Mouse (Mus musculus): Measurements from ENCODE around the gene Mat2a. TPM values are rescaled to one million over a fixed set of nuclear protein-coding genes. Genes with fewer than 3 reads are reported as not detected.

The Mat2a gene
- polyA plus RNA-seq, 1 experiment from 2014 or later = 265 TPM

DNA sequence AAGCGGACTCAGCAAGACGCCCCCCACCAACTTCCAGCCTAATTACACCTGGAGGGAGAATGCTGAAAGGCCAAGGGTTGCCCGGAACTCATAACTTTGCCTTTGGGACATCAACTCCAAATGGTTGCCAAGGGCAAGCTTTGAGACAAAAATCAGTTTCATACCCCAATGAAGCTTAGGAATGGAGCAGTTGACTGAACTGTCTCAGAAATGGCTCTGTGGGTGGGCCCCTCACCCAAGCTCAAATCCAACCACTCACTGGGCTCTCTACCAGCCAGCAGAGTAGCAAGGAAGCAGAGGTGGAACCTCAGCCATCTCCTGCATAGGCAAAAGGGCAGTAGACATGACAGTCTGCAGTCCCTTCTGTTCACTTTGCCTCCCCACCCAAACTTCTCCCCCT, 51.5 kb downstream of the Mat2a start:
- 82% methylated on average over 3 of the region's 3 CpGs for WGBS

DNA sequence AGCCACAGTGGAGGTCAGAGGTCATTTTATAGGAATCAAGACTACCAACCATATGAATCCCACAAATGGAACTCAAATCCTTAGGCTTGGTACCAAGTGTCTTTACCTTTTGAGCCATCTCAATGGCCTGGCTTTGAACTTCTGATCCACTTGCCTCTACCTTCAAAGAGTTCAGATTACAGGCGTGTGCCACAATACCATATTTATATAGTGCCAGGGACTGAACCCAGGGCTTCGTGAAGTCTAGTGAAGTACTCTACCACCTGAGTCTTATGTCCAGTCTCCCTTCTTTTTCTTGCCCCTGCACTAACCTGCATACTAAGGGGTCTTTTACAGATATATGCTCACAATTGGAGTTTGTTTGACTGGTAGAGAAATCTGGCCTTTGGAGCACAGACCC, 52.8 kb downstream of the Mat2a start:
- Histone ChIP-seq H3K4me3 (ENCODE audit: control insufficient read depth in 1 of 2, insufficient read depth in 1 of 2, low read depth in 1 of 2, low read length in 2 of 2) (no peak overlapping the region), H3K27me3 (ENCODE audit: control insufficient read depth, insufficient read depth, low read length) (no peaks in the 10 kb centered on the region), H3K36me3 (ENCODE audit: control insufficient read depth, insufficient read depth, low read length) (peaks cover 37% of the 10 kb centered on the region), H3K4me1 (ENCODE audit: control insufficient read depth in 2 of 2, insufficient read depth in 2 of 2, low read length in 2 of 2) (peaks cover 12 to 13% of the 10 kb centered on the region in 2 experiments; a peak in 3 of 4 replicates), H3K9me3 (ENCODE audit: control insufficient read depth, low read length) (no peaks in the 10 kb centered on the region), H3K9ac (ENCODE audit: low read length) (no peak overlapping the region), H3K4me2 (ENCODE audit: low read length) (no peak overlapping the region), H3K27ac (replicated peaks in 1 of 2; ENCODE audit: control insufficient read depth in 1 of 2, insufficient read depth in 1 of 2, low read depth in 2 of 2, low read length in 2 of 2) (no peak overlapping the region)
- no peak for ATAC-seq (ENCODE audit: insufficient number of reproducible peaks, insufficient read depth, low FRiP score, low read depth)
- WGBS = 84% methylated on average over 2 of the region's 2 CpGs

More for the DNA sequence above, 51.5 kb downstream of the Mat2a start:
- Histone ChIP-seq H3K27ac (replicated peaks in 1 of 2; ENCODE audit: control insufficient read depth in 1 of 2, insufficient read depth in 1 of 2, low read depth in 2 of 2, low read length in 2 of 2) (no peak overlapping the region), H3K27me3 (ENCODE audit: control insufficient read depth, insufficient read depth, low read length) (no peaks in the 10 kb centered on the region), H3K4me2 (ENCODE audit: low read length) (no peak overlapping the region), H3K36me3 (ENCODE audit: control insufficient read depth, insufficient read depth, low read length) (peaks cover 37% of the 10 kb centered on the region), H3K9ac (ENCODE audit: low read length) (no peak overlapping the region), H3K4me3 (ENCODE audit: control insufficient read depth in 1 of 2, insufficient read depth in 1 of 2, low read depth in 1 of 2, low read length in 2 of 2) (no peak overlapping the region), H3K9me3 (ENCODE audit: control insufficient read depth, low read length) (no peaks in the 10 kb centered on the region), H3K4me1 (ENCODE audit: control insufficient read depth in 2 of 2, insufficient read depth in 2 of 2, low read length in 2 of 2) (peaks cover 12 to 13% of the 10 kb centered on the region in 2 experiments; a peak in 3 of 4 replicates)
- no peak for ATAC-seq (ENCODE audit: insufficient number of reproducible peaks, insufficient read depth, low FRiP score, low read depth)

DNA sequence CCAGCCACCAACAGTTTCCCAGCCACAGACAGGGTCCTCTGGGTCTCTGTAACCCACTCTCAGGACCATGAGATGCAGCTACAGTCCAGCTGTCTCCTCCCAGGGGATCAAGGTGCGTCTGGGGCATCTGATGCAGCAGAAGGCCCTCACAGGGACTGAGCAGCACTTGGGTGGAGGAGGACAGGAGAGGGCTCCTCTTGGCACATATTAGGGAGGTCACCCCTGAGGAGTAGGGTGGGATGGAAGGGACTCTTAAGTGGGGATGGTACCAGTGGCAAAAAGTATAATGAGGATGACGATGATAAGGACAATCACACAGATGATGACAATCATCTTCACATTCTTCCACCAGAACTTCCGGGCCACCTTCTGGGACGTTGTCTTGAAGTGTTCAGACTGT, 54.1 kb downstream of the Mat2a start:
- Histone ChIP-seq H3K36me3 (ENCODE audit: control insufficient read depth, insufficient read depth, low read length) (peaks cover 37% of the 10 kb centered on the region), H3K9me3 (ENCODE audit: control insufficient read depth, low read length) (no peaks in the 10 kb centered on the region), H3K27me3 (ENCODE audit: control insufficient read depth, insufficient read depth, low read length) (no peaks in the 10 kb centered on the region), H3K4me3 (ENCODE audit: control insufficient read depth in 1 of 2, insufficient read depth in 1 of 2, low read depth in 1 of 2, low read length in 2 of 2) (no peak overlapping the region), H3K27ac (replicated peaks in 1 of 2; ENCODE audit: control insufficient read depth in 1 of 2, insufficient read depth in 1 of 2, low read depth in 2 of 2, low read length in 2 of 2) (no peak overlapping the region), H3K4me1 (ENCODE audit: control insufficient read depth in 2 of 2, insufficient read depth in 2 of 2, low read length in 2 of 2) (peaks cover 7 to 9% of the 10 kb centered on the region in 2 experiments; a peak in 3 of 4 replicates), H3K9ac (ENCODE audit: low read length) (no peak overlapping the region), H3K4me2 (ENCODE audit: low read length) (no peak overlapping the region)
- ATAC-seq (ENCODE audit: insufficient number of reproducible peaks, insufficient read depth, low FRiP score, low read depth) = no peak
- WGBS = 60% methylated on average over 4 of the region's 4 CpGs

- H3K27ac ChIP-seq (replicated peaks in 1 of 2; ENCODE audit: control insufficient read depth in 1 of 2, insufficient read depth in 1 of 2, low read depth in 2 of 2, low read length in 2 of 2) = no peak overlapping the region
- peaks cover 6 to 8% of the 10 kb centered on the region in 2 experiments; a peak in 2 of 4 replicates for H3K4me1 ChIP-seq (ENCODE audit: control insufficient read depth in 2 of 2, insufficient read depth in 2 of 2, low read length in 2 of 2)
- no peak overlapping the region for H3K4me3 ChIP-seq (ENCODE audit: control insufficient read depth in 1 of 2, insufficient read depth in 1 of 2, low read depth in 1 of 2, low read length in 2 of 2)
- H3K27me3 ChIP-seq (ENCODE audit: control insufficient read depth, insufficient read depth, low read length) = no peaks in the 10 kb centered on the region
- peaks cover 37% of the 10 kb centered on the region for H3K36me3 ChIP-seq (ENCODE audit: control insufficient read depth, insufficient read depth, low read length)
- no peaks in the 10 kb centered on the region for H3K9me3 ChIP-seq (ENCODE audit: control insufficient read depth, low read length)
- no peak for ATAC-seq (ENCODE audit: insufficient number of reproducible peaks, insufficient read depth, low FRiP score, low read depth)
- H3K9ac ChIP-seq (ENCODE audit: low read length) = no peak overlapping the region
- H3K4me2 ChIP-seq (ENCODE audit: low read length) = no peak overlapping the region
- 86% methylated on average over 7 of the region's 7 CpGs for WGBS
Observed at GRCm38 (mm10) chr6:72383952-72384351, 55.4 kb downstream of the Mat2a start.

- WGBS = 76% methylated on average over 6 of the region's 6 CpGs
Observed at GRCm38 (mm10) chr6:72383142-72383820, 56.1 kb downstream of the Mat2a start.

More at GRCm38 (mm10) chr6:72383142-72383820, 56.1 kb downstream of the Mat2a start:
- peaks cover 33% of the 10 kb centered on the region for H3K36me3 ChIP-seq (ENCODE audit: control insufficient read depth, insufficient read depth, low read length)
- H3K9me3 ChIP-seq (ENCODE audit: control insufficient read depth, low read length) = no peaks in the 10 kb centered on the region
- H3K4me3 ChIP-seq (ENCODE audit: control insufficient read depth in 1 of 2, insufficient read depth in 1 of 2, low read depth in 1 of 2, low read length in 2 of 2) = no peak overlapping the region
- no peak overlapping the region for H3K9ac ChIP-seq (ENCODE audit: low read length)
- no peaks in the 10 kb centered on the region for H3K27me3 ChIP-seq (ENCODE audit: control insufficient read depth, insufficient read depth, low read length)
- ATAC-seq (ENCODE audit: insufficient number of reproducible peaks, insufficient read depth, low FRiP score, low read depth) = no peak
- H3K27ac ChIP-seq (replicated peaks in 1 of 2; ENCODE audit: control insufficient read depth in 1 of 2, insufficient read depth in 1 of 2, low read depth in 2 of 2, low read length in 2 of 2) = no peak overlapping the region
- H3K4me1 ChIP-seq (ENCODE audit: control insufficient read depth in 2 of 2, insufficient read depth in 2 of 2, low read length in 2 of 2) = peaks cover 3 to 6% of the 10 kb centered on the region in 2 experiments; a peak in 2 of 4 replicates
- no peak overlapping the region for H3K4me2 ChIP-seq (ENCODE audit: low read length)

Other genes starting within 250 kb of the Mat2a start
- 8.9 and 12.0 TPM in 2 replicates for gene Atoh8, start 204.0 kb downstream of the Mat2a start, polyA plus RNA-seq (2014; fragmentation: Nextera tagmentation; extraction: Ambion mirVana)
- not detected in 2 replicates for gene Sftpb, start 134.9 kb downstream of the Mat2a start, polyA plus RNA-seq (2014; fragmentation: Nextera tagmentation; extraction: Ambion mirVana)
- gene Usp39, start 94.4 kb downstream of the Mat2a start, polyA plus RNA-seq (2014; fragmentation: Nextera tagmentation; extraction: Ambion mirVana) = 32.4 and 32.8 TPM in 2 replicates
- gene 0610030E20Rik, start 92.2 kb downstream of the Mat2a start, polyA plus RNA-seq (2014; fragmentation: Nextera tagmentation; extraction: Ambion mirVana) = 13.7 and 13.8 TPM in 2 replicates
- gene Tmem150a, start 84.1 kb downstream of the Mat2a start, polyA plus RNA-seq (2014; fragmentation: Nextera tagmentation; extraction: Ambion mirVana) = 14.4 and 16.4 TPM in 2 replicates
- 88.3 and 89.0 TPM in 2 replicates for gene Rnf181, start 72.6 kb downstream of the Mat2a start, polyA plus RNA-seq (2014; fragmentation: Nextera tagmentation; extraction: Ambion mirVana)
- 58.1 and 61.9 TPM in 2 replicates for gene Vamp5, start 59.1 kb downstream of the Mat2a start, polyA plus RNA-seq (2014; fragmentation: Nextera tagmentation; extraction: Ambion mirVana)
- 154 and 157 TPM in 2 replicates for gene Vamp8, start 48.9 kb downstream of the Mat2a start, polyA plus RNA-seq (2014; fragmentation: Nextera tagmentation; extraction: Ambion mirVana)
- 24.1 and 26.3 TPM in 2 replicates for gene Ggcx, start 25.2 kb downstream of the Mat2a start, polyA plus RNA-seq (2014; fragmentation: Nextera tagmentation; extraction: Ambion mirVana)
- not detected in 2 replicates for gene Sh2d6, start 82.1 kb upstream of the Mat2a start, polyA plus RNA-seq (2014; fragmentation: Nextera tagmentation; extraction: Ambion mirVana)
- 26.0 and 27.2 TPM in 2 replicates for gene Capg, start 104.8 kb upstream of the Mat2a start, polyA plus RNA-seq (2014; fragmentation: Nextera tagmentation; extraction: Ambion mirVana)
- 12.8 and 16.3 TPM in 2 replicates for gene Elmod3, start 158.9 kb upstream of the Mat2a start, polyA plus RNA-seq (2014; fragmentation: Nextera tagmentation; extraction: Ambion mirVana)
- 23.5 and 25.2 TPM in 2 replicates for gene Retsat, start 158.9 kb upstream of the Mat2a start, polyA plus RNA-seq (2014; fragmentation: Nextera tagmentation; extraction: Ambion mirVana)
- 27.9 and 29.4 TPM in 2 replicates for gene Tgoln1, start 177.4 kb upstream of the Mat2a start, polyA plus RNA-seq (2014; fragmentation: Nextera tagmentation; extraction: Ambion mirVana)

Data from heart, embryonic 14.5 days (tissue).